Mouse (Mus musculus) left cerebral cortex, adult 2 months (tissue): ENCODE data around the gene Cbfa2t2. TPM values are rescaled to one million over a fixed set of nuclear protein-coding genes. Genes with fewer than 3 reads are reported as not detected.

Experiments used
- DNase-seq, 2 experiments: peaks; one replicate each; pipeline ENCODE4 v3.0.0; 2021 to 2022; ENCODE audit warnings: low spot score in 2 of 2, mixed read lengths in 1 of 2; ENCODE audit errors: extremely low spot score in 1 of 2
- H3K27ac ChIP-seq: fragments of 200-600 bp; 2 replicates; pipeline ENCODE4 v1.8.1; 2022
- H3K4me3 ChIP-seq: fragments of 200-600 bp; 2 replicates; pipeline ENCODE4 v1.8.1; 2022
- CTCF ChIP-seq: fragments of 200-600 bp; IDR thresholded peaks from 2 replicates; pipeline ENCODE4 v1.8.1; 2022; ENCODE audit warnings: antibody characterized with exemption, mild to moderate bottlenecking, moderate library complexity
- intact Hi-C: fragments of 180-260 bp; cut with DNase I; formaldehyde crosslinking; loops from one replicate; pipeline ENCODE4 v1.15.1; 2025
- total RNA-seq, 2 experiments: library from RNA; stranded (reverse); gene quantifications; 2 replicates each; pipeline ENCODE4 v1.2.3; 2021

Cbfa2t2 gene
- total RNA-seq, 2 experiments from 2014 or later = 54.3 to 57.4 TPM

DNA sequence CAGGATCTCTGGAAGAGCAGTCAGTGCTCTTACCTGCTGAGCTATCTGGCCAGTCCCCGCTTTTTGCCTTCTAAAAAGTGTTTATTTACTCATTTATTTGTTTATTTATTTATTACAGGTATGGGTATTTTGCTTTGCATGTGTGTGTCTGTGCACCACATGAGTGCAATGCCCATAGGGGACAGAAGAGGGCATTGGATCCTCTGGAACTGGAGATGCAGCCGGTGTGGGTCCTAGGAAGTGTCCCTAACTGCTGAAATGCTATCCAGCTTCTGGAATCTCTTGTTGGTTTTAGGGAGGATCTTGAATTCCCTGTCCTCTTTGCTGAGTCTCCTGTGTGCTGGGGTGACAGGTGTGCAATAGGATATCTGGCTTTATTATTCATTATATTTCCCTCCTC is 16.7 kb downstream of the Cbfa2t2 start:
- DNase-seq = no peak
- no peak overlapping the region for H3K4me3 ChIP-seq
- H3K27ac ChIP-seq = no peak overlapping the region
- intact Hi-C loops = no loop called here
- TF ChIP-seq CTCF = peak; percentile 3; the same call in 1 of the 2 replicates

- H3K4me3 ChIP-seq = no peak overlapping the region
Observed at GRCm38 (mm10) chr2:154454099-154454498, 17.8 kb downstream of the Cbfa2t2 start.

GRCm38 (mm10) chr2:154454605-154455004 is 18.3 kb downstream of the Cbfa2t2 start:
- Histone ChIP-seq H3K27ac (no peak overlapping the region), H3K4me3 (no peak overlapping the region)
- no peak for TF ChIP-seq CTCF
- intact Hi-C loops = no loop called here
- no peak for DNase-seq

More at GRCm38 (mm10) chr2:154454099-154454498, 17.8 kb downstream of the Cbfa2t2 start:
- DNase-seq = no peak
- no peak for TF ChIP-seq CTCF
- no peak overlapping the region for H3K27ac ChIP-seq
- intact Hi-C loops = no loop called here

DNA sequence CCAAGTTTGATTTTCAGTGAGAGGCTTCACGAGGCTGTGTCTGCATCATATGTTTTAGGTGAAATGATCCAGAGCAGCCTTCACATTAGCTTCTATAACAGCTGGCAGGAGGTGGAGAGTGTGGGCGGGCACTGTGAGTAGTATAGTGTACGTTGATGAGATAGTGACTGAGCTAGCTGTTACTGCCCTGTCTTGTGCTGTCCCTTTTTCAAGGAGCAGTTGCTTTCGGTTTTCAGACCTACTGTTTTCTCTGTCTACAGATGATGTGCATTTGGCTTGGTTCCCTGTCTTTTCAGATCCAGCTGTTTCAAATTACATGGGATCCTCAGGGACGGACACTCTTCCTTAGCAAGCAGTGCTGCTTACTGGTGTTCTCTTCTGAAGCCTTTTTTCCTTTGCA is 19.5 kb downstream of the Cbfa2t2 start:
- intact Hi-C loops = no loop called here

GRCm38 (mm10) chr2:154456621-154457020 is 20.3 kb downstream of the Cbfa2t2 start:
- H3K4me3 ChIP-seq = no peak overlapping the region
- TF ChIP-seq CTCF = no peak
- H3K27ac ChIP-seq = no peak overlapping the region
- no peak for DNase-seq
- intact Hi-C loops = no loop called here

More for the DNA sequence above, 19.5 kb downstream of the Cbfa2t2 start:
- H3K4me3 ChIP-seq = no peak overlapping the region
- DNase-seq = peak; percentile 35 to 45
- peak overlapping the region; percentile 50 for H3K27ac ChIP-seq
- no peak for TF ChIP-seq CTCF

DNA sequence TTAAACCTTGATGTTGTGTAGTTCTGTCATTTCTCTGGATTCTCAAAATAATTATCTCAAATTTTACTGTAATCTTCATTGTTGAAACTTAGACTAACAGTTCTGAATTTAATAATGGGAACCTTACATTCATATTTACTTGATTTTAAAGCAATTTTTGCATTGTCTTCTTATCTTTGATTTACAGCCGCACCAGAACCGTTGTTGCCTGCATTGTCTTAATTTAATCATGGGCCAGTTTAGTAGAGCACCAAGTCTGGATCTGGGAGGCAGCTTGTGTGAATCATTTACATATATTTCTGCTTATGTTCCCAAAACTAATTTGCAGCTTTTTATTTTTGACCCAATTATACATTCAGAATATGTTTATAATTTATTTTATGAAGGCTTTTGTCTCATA is 23.0 kb downstream of the Cbfa2t2 start:
- intact Hi-C loops = no loop called here
- no peak overlapping the region for H3K27ac ChIP-seq
- no peak overlapping the region for H3K4me3 ChIP-seq
- TF ChIP-seq CTCF = no peak
- no peak for DNase-seq

GRCm38 (mm10) chr2:154459851-154460250 is 23.6 kb downstream of the Cbfa2t2 start:
- no peak for TF ChIP-seq CTCF
- H3K27ac ChIP-seq = no peak overlapping the region
- DNase-seq = no peak
- intact Hi-C loops = no loop called here
- no peak overlapping the region for H3K4me3 ChIP-seq

DNA sequence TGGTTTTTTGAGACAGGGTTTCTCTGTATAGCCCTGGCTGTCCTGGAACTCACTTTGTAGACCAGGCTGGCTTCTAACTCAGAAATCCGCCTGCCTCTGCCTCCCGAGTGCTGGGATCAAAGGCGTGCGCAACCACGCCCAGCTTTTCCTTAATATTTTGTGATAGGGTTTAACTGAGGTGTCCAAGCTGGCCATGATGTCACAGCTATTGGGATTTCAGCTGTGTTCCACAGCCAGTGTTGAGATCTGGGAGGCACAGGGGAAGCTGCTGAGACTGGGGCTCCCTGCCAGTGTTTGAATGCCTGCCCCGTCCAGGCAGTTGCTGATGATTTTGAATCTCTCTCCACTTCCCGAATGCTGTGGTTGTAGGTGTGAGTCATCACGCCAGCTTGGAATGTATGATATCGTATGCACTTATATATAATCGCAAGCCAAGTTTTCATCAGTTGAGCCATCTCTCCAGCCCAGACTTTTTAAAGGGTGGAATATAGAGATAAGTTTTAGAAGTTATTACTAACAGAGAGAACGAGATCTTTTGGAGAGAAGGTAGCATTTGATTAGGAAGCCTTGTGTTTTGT is 27.4 kb downstream of the Cbfa2t2 start:
- H3K27ac ChIP-seq = no peak overlapping the region
- TF ChIP-seq CTCF = no peak
- peak in 1 of 2 experiments; percentile 37 for DNase-seq
- H3K4me3 ChIP-seq = no peak overlapping the region
- intact Hi-C loops = no loop called here

DNA sequence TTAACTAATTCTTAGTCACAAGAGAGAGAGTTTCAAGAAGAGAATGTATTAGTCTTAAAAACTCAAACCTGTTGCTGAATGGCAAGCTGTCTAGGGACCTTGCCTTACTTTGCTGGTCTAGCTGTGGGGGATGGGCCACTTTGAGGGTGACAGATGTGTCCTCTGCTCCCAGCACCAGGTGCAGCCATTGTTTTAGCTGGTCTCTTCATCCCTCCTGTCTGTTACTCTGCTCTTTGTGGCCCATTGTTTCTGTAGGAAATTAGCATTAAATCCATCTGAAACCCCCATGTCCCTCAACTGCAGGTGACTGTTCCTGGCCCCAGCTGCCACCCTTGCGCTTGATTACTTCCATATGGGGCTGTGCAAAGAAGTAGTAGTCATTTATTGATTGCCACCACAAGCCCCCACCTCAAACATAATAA is 29.6 kb downstream of the Cbfa2t2 start:
- no peak overlapping the region for H3K27ac ChIP-seq

DNA sequence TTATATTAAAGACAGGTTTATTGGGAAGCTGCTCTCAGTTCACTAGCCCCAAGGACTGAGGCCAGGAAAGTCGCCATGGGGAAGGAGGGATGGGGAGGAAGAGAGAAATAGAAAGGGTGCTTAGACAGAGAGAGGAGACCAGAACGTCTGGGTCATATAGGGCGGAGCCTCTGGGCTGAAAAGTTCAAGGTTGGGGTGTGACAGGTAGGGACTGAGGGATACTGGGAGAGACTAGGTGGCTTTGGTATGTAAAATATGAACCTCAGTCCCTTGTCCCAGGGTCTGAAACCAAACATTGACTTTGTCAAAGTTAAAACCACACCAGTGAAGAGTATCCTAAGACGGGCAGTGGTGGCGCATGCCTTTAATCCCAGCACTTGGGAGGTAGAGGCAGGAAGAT is 30.9 kb downstream of the Cbfa2t2 start:
- DNase-seq = no peak
- H3K4me3 ChIP-seq = no peak overlapping the region
- no peak for TF ChIP-seq CTCF
- intact Hi-C loops = no loop called here
- no peak overlapping the region for H3K27ac ChIP-seq

More for the DNA sequence above, 29.6 kb downstream of the Cbfa2t2 start:
- no peak overlapping the region for H3K4me3 ChIP-seq
- no peak for DNase-seq
- intact Hi-C loops = no loop called here
- no peak for TF ChIP-seq CTCF

- intact Hi-C loops = no loop called here
- peak overlapping the region; percentile 41; the same call in 1 of the 2 replicates for H3K27ac ChIP-seq
- no peak for DNase-seq
- no peak overlapping the region for H3K4me3 ChIP-seq
- TF ChIP-seq CTCF = no peak; the same call in 1 of the 2 replicates
Observed at GRCm38 (mm10) chr2:154474251-154475061, 38.2 kb downstream of the Cbfa2t2 start.

DNA sequence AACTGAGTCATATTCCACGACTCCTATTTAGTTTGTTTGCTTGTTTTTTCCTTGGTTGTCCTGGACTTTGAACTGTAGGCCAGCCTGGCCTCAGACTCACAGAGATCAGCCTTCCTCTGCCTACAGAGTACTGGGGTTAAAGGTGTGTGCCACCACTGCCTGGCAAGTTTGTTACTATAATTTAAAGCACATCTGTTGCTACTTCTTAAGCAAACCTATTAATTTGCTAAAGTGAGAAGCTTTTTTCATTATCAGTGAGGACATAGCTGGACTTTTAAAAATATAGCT is 38.7 kb downstream of the Cbfa2t2 start:
- TF ChIP-seq CTCF = no peak

DNA sequence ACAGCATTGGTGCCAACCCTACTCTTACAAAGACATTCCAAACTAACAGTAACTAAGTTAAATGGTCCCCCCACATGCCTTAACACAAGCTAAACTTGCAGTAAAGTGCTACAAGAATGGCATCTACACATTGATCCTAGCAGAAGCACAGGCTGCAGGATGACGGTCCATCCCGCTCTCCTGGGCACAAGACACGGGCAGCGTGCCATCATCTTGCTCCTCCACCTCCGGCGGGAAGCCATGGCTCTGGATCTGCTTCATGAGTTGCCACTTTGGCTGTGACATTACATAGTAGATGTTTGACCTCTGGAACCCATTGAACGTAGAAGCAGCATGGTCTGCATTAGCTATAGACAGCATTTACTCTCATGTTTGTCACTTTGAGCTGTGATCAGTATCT is 39.6 kb downstream of the Cbfa2t2 start:
- TF ChIP-seq CTCF = no peak
- intact Hi-C loops = no loop called here
- Histone ChIP-seq H3K27ac (no peak overlapping the region), H3K4me3 (no peak overlapping the region)
- no peak for DNase-seq

More for the DNA sequence above, 38.7 kb downstream of the Cbfa2t2 start:
- peak overlapping the region; percentile 41; the same call in 1 of the 2 replicates for H3K27ac ChIP-seq
- intact Hi-C loops = no loop called here
- DNase-seq = no peak
- H3K4me3 ChIP-seq = no peak overlapping the region
